Mouse (Mus musculus) left cerebral cortex, adult 9 months (tissue): ENCODE measurements around the gene Mgam.
"Not testable (repeated sequence)": the region's sequence is repeated elsewhere in the genome, so short reads cannot be mapped to it uniquely, and the experiment has no call there.

Source experiments
- DNase-seq, 2 experiments: peaks; one replicate each; pipeline ENCODE4 v3.0.0; 2022; ENCODE audit warnings: low spot score in 2 of 2

The Mgam gene

DNA sequence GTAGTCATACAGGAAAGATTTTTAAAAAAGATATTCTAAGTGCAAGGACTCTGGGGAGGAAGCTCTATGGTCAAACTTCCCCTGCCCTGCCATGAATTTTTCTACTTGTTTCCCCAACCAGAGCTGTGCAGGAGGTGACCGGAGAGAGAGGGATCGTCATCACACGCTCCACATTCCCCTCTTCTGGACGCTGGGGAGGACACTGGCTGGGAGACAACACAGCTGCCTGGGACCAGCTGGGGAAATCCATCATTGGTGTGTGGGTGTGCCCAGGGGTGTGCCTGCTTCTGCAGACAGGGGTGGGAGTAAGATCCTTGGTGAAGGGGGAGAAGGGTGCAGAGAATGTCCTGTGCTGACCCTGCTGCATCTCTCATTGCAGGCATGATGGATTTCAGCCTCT lies 99.9 kb downstream of the Mgam start:
- DNase-seq, result not testable (repeated sequence)

DNA sequence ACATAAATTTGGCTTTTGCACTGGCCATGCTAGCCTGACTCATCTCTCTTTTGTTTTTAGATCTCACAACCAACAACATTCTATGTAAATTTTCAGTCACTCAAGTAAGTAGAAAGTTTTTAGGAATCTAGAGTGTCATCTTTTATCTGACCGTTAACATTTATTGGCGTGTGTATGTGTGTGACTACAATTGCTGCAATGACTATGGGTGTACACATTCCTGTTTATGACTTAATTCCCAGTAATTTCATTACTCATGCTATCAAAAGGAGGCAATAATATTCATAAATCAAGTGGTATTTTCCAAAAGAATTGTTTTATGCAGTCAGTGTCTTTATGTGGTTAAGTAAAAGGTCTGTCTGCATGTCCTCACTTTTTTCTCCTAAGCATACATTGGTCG lies 110.9 kb downstream of the Mgam start:
- DNase-seq, result no peak

DNA sequence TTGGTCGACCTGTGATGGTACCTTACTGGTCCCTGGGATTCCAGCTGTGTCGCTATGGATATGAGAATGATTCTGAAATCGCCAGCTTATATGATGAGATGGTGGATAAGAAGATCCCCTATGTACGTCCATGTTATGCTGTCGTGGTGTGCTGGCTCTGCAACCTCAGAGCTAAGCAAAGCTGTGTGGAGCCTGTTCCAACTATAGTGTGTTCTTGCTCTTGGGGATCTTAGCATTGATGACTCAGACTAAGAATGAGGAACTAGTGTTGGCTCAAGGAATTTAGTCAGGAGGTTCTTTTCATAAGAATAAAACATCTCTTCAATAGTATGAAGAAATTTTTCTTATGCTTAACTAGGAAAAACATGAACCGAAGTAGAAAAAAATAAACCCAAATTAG lies 120.4 kb downstream of the Mgam start:
- not testable (repeated sequence) for DNase-seq

DNA sequence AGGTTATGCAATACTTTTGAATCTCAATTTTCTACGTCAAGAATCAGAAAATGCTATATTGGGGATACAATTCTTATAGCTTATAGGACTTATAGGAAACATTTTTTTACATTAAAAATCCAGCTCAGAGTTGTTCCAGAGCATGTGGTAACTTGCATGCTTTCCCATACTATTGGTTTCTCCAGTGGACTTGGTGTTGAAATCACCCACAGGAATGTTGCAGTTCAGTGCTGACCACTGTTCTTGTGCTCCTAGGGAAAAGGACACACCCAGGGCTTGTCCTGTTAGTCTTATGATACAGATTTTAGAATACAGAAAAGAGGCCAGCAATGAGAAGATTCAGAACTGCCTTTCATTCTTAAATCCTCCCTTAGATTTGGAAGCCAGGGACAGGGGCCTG lies 127.3 kb downstream of the Mgam start:
- no peak for DNase-seq

DNA sequence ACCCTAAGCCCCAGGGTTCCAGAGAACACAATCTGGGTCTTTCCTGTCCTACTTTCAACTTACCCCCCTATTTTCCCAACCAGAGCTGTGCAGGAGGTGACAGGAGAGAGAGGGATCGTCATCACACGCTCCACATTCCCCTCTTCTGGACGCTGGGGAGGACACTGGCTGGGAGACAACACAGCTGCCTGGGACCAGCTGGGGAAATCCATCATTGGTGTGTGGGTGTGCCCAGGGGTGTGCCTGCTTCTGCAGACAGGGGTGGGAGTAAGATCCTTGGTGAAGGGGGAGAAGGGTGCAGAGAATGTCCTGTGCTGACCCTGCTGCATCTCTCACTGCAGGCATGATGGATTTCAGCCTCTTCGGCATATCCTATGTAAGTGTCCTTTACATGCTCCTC lies 128.7 kb downstream of the Mgam start:
- not testable (repeated sequence) for DNase-seq

DNA sequence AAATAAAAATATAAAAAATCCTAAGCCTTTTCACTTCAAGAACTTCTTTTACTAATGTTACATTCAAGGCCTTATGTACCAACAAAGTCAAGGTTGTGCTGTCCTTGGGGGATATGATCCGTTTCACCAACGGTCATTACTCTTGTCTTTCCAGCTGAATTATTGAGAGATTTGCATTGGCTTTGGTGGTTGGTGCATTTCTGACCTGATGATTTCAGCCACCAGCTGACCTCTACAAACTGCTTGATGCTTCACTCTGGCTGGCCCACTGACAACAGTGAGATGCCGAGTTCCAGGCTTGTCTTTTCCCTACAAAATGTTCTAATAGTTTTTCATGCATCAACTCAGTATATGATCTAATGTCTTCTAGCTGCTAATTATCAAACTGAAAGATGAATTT lies 146.0 kb downstream of the Mgam start:
- no peak for DNase-seq

DNA sequence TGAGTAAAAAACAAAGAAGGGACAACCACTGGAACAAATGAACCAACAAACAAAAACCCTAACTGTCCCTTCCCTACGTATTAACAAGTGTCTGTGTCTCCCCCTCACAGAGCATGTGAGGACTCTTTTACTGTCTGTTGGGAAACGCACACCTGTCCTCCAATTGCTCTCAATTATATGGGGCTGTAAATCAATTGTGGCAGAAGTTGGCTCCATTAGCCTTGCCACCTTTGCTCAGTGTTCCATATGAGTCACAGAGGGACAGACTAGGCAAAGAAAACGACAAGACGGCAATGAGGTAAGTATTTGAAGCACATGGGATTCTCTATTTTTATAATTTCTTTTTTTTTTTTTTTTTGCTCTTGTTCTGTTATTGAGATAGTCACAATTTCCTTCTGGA lies 149.8 kb downstream of the Mgam start:
- no peak for DNase-seq

DNA sequence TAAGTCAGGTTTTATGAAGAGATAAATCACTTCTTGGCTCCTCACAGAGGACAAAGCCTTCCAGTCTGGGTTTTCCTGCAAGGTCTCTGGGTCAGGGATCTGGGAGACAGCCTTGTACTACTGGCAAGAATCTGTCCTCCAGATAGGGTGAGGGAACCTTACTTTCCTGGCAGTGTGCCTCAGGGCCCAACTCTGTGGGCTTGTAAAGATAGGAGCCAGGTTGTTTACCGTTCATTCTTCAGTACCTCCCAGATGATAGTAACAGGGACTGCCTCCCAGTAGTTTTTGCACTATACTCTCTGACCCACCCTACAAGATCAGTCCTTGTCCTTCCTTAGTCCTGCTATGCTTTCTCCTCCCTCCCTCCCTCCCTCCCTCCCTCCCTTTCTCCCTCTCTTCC lies 155.0 kb downstream of the Mgam start:
- no peak for DNase-seq

DNA sequence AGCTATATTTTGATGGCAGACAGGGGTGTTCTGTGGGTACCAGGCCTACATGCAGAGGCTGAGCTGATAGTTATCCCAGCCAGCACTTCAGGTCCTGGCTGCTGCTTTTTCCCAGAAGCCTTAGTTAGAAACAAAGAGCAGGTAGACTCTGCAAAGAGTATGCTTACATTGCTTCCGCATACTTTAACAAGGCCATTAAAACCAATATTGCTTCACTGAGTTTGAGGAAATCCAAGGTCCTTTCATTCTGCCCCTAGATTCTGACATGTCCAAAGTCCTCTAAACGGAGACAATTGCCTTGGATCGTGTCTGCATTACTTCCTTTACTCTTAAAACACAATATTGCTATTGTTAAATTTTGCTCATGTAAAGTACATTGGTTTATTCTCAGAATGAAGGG lies 155.7 kb downstream of the Mgam start:
- DNase-seq, result no peak

DNA sequence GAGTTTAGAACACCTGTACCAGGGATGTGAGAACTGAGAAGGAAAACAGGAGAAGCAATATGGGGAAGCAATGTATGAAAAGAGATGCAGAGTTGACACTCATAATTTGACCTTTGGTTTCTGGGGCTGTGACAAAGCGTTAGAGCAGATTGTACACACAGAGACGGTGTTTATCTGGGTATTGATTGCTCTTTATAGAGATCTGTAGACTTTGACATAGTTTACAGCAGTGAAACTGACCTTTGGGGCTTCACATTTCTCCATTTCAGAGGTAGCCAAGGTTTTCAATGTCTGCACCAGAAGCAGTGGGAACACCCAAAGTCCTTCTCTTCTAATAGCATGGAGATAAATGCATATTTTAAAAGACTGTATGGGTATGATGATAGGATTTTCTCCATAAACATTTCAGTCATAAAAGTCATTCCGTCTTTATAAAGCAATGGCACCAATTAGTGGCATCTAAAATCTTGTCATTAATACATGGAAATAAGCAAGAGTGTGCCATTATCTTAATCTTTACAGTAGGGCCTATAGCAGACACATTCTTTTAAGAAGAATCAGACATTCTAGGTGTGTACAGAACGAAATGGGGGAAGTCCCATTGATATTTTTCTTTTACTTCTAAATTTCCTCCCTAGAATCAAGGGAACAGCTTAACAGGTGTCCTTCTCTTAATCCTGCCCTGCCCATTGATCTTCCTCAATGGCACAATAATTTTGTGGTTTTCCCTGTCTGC lies 166.6 kb downstream of the Mgam start:
- no peak for DNase-seq

DNA sequence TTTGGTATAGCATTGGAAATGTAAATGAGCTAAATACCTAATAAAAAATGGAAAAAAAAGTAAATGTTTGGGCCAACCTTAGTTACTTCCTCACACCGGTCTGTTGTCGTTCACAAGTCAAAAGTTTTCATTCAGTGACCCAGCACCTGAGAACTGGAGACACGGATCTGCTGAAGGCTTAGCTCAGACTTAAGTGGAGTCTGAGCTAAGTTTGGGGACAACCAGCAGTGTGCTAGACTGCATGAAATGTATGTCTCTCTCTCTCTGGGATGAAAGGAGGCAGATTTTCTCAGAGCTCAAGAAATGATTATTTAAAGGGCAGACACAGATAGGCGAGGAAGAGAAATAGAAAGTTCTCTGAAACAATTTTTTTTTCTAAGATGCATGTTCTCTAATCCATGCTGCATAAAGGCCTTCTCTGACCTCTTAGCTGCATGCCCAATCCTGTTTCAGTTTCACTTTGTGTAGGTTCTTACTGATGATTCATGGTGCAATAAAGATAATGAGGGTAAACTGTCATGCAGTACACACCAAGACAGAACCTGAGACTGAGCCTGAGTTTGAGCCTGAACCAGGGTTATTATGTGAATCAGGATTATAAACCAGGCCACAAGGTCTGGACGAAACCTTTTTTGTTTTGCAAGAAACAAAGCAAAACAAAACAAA lies 189.7 kb downstream of the Mgam start:
- no peak for DNase-seq
